Mouse (Mus musculus): ENCODE results near the gene Phyhd1.
A peak's percentile ranks its signal among the peaks of the same experiment; 100 is the strongest.

Phyhd1 gene

GRCm38 (mm10) chr2:30255631-30256395 is 10.2 kb upstream of the Phyhd1 start:
- no peak for DNase-seq (ENCODE audit: extremely low read depth, insufficient read length, low spot score)

DNA sequence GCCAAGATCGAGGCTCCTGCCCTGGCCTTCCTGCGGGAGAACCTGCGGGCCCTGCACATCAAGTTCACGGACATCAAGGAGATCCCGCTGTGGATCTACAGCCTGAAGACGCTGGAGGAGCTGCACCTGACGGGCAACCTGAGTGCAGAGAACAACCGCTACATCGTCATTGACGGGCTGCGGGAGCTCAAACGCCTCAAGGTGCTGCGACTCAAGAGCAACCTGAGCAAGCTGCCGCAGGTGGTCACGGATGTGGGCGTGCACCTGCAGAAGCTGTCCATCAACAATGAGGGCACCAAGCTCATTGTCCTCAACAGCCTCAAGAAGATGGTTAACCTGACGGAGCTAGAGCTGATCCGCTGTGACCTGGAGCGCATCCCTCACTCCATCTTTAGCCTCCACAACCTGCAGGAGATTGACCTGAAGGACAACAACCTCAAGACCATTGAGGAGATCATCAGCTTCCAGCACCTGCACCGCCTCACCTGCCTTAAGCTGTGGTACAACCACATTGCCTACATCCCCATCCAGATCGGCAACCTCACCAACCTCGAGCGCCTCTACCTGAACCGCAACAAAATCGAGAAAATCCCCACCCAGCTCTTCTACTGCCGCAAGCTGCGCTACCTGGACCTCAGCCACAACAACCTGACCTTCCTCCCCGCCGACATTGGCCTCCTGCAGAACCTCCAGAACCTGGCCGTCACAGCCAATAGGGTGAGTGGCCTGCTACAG is 9.2 kb upstream of the Phyhd1 start:
- DNase-seq (ENCODE audit: extremely low read depth, insufficient read length, low spot score) = no peak

- no peak for DNase-seq (ENCODE audit: extremely low read depth, insufficient read length, low spot score)
These were observed 8.1 kb upstream of the Phyhd1 start for GRCm38 (mm10) chr2:30257699-30258460.

DNA sequence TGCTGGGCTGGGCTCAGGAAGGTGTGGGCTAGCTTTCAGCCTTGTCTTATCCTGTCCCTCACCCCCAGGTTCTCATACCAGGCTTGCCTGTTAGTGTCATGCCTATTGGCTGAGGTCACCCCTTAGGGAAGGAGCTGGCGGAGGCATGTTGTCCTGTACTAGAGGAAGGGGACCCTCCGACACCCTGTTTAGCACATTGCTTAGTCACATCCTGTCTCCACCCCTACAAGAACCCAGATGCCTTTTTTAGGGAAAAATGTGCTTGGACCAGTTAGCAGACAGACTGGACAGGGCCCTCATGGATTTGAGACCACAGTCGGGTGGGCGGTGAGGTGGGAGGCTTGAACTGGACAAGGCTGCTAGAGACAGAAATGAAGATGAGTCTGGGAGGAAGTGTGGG is 7.4 kb upstream of the Phyhd1 start:
- DNase-seq (ENCODE audit: extremely low read depth, insufficient read length, low spot score) = peak; percentile 44

GRCm38 (mm10) chr2:30259131-30260064 is 6.6 kb upstream of the Phyhd1 start:
- no peak for DNase-seq (ENCODE audit: extremely low read depth, insufficient read length, low spot score)

DNA sequence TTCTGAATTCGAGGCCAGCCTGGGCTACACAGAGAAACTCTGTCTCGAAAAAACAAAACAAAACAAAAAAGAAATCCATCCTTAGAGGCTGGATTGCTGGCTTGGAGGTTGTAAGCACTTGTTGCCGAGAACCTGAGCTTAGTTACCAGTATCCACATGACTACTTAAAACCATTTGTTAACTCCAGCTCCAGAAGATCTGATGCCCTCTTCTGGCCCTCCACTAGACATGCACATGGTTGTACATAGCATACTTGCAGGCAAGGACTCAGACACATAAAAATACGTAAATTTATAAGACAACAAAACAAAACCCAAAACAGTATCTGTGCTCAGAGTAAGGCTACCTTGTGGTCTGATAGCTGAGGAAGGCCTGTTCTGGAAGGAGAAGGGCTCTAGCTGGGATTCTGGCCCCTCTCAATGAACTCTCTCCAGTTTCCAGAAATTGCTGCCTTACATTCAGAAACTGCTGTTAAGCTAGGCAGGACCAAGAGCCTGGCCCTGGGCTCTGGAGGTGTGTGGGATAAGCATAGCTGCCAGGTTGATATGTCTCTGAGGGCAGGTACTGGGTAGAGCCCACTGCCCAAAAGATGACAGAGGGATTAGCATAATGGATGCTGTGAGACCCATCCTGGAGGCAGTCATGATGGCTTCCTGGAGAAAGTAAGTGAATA is 4.8 kb upstream of the Phyhd1 start:
- no peak for DNase-seq (ENCODE audit: extremely low read depth, insufficient read length, low spot score)

GRCm38 (mm10) chr2:30261921-30262839 is 3.8 kb upstream of the Phyhd1 start:
- no peak for DNase-seq (ENCODE audit: extremely low read depth, insufficient read length, low spot score)

- no peak for DNase-seq (ENCODE audit: extremely low read depth, insufficient read length, low spot score)
These were observed 3.1 kb upstream of the Phyhd1 start for GRCm38 (mm10) chr2:30262840-30263441.

- DNase-seq (ENCODE audit: extremely low read depth, insufficient read length, low spot score) = no peak
These were observed 2.2 kb upstream of the Phyhd1 start for GRCm38 (mm10) chr2:30263811-30264210.

DNA sequence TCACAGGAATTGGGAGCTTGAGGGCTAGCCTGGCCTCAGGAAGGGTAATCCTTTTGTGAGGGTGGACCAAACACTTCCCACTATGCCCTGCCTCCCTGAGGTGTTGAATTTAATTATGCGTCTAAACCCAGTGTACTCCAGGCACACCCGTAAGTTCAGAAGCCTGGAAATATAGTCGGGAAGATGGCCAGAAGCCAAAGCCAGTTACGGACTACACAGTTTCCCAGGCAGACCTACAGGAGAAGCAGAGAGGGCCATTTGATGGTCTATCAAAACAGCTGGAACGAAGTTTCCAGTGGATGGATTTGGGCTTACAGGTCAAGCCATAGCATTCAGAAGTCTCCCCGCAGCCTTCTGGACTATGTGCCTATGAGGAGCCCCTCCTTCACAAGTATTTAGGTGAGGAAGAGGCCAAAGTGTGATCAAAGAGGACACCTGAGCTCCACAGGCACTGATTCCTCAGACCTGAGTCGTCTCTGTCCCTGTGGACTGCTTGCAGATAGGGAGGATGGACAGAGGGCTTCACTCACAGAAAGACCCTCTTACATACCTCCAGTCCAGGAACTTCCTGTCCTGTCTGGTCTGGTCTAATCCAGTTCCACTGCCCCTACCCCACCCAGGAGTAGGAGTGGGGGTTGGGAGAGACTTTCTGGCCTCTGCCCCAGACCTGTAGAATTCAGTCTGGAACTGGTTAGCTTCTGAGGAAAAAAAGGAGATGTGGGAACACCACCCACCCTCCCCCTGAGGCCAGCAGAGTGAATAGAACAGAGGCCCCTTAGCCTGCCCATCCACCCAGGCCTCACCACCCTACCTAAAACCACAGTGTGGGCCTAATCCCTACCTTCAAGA is 1.1 kb upstream of the Phyhd1 start:
- no peak for DNase-seq (ENCODE audit: extremely low read depth, insufficient read length, low spot score)

DNA sequence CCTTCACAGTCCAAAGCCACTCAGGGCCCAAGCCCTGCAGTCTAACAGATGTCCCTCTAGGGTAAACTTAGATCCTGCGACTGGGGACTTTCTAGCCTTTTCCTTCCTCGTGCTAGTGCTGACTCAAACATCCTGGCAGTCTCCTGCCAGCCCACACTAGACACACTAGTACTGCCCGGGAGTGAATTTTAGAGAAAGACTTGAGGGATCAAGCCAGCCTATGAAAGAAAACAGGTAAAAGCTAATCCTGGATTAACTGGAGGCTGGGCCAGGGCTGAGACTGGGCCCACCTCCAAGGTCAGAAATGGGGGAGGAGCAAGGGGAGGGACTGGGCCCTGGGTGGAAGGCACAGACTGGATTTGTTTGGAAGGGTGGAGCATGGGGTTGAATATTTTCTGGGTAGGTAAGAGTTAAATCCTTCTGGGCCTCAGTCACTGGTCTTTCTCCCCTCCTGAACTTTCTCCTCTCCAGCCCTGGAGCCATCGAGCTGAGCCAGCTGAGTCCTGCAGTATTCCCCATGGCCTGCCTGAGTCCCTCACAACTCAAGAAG is 464 bp downstream of the Phyhd1 start:
- DNase-seq (ENCODE audit: extremely low read depth, insufficient read length, low spot score) = peak; percentile 58

GRCm38 (mm10) chr2:30267466-30267865 is 1.5 kb downstream of the Phyhd1 start:
- DNase-seq (ENCODE audit: extremely low read depth, insufficient read length, low spot score) = no peak

- no peak for DNase-seq (ENCODE audit: extremely low read depth, insufficient read length, low spot score)
These were observed 2.4 kb downstream of the Phyhd1 start for GRCm38 (mm10) chr2:30268371-30268770.

GRCm38 (mm10) chr2:30269241-30269990 is 3.4 kb downstream of the Phyhd1 start:
- DNase-seq (ENCODE audit: extremely low read depth, insufficient read length, low spot score) = no peak

GRCm38 (mm10) chr2:30270134-30270533 is 4.1 kb downstream of the Phyhd1 start:
- peak; percentile 72 for DNase-seq (ENCODE audit: extremely low read depth, insufficient read length, low spot score)

- no peak for DNase-seq (ENCODE audit: extremely low read depth, insufficient read length, low spot score)
These were observed 14.7 kb downstream of the Phyhd1 start, which contains the start of gene Gm28038 for GRCm38 (mm10) chr2:30280743-30281142. Gm28038 (plus strand) TSS chr2:30281043.
